Mouse (Mus musculus) yolk sac, embryonic 10.5 days (tissue): ENCODE results near the gene Vsig10l.

ENCODE experiments used
- DNase-seq: peaks from one replicate; pipeline ENCODE4 v3.0.0-alpha.2; 2017; ENCODE audit warnings: low spot score

Vsig10l gene

GRCm38 (mm10) chr7:43454371-43454770 lies 8.6 kb upstream of the Vsig10l start:
- DNase-seq, result peak; percentile 71

- DNase-seq, result no peak
Measured at GRCm38 (mm10) chr7:43463976-43464375, 1.0 kb downstream of the Vsig10l start.

- no peak for DNase-seq
Measured at GRCm38 (mm10) chr7:43464864-43465343, 2.0 kb downstream of the Vsig10l start.

GRCm38 (mm10) chr7:43465344-43466098 lies 2.6 kb downstream of the Vsig10l start:
- DNase-seq, result peak; percentile 91

GRCm38 (mm10) chr7:43466099-43466694 lies 3.2 kb downstream of the Vsig10l start:
- DNase-seq, result peak; percentile 73

- DNase-seq, result no peak
Measured at GRCm38 (mm10) chr7:43470373-43470772, 7.4 kb downstream of the Vsig10l start.

GRCm38 (mm10) chr7:43475706-43476105 lies 12.8 kb downstream of the Vsig10l start:
- DNase-seq, result no peak

- DNase-seq, result no peak
Measured at GRCm38 (mm10) chr7:43476376-43476775, 13.4 kb downstream of the Vsig10l start.

- no peak for DNase-seq
Measured at GRCm38 (mm10) chr7:43481191-43481590, 18.2 kb downstream of the Vsig10l start.

- no peak for DNase-seq
Measured at GRCm38 (mm10) chr7:43482090-43482716, 19.3 kb downstream of the Vsig10l start.

- DNase-seq, result peak; percentile 22
Measured at GRCm38 (mm10) chr7:43483236-43483635, 20.3 kb downstream of the Vsig10l start.

- no peak for DNase-seq
Measured at GRCm38 (mm10) chr7:43488646-43489045, 25.7 kb downstream of the Vsig10l start.

GRCm38 (mm10) chr7:43489631-43490125 lies 26.7 kb downstream of the Vsig10l start, which contains the start of gene Iglon5:
Iglon5 (minus strand) TSS chr7:43490075.
- no peak for DNase-seq

GRCm38 (mm10) chr7:43490182-43490584 lies 27.2 kb downstream of the Vsig10l start:
- DNase-seq, result peak; percentile 39

GRCm38 (mm10) chr7:43490861-43491260 lies 27.9 kb downstream of the Vsig10l start:
- no peak for DNase-seq

GRCm38 (mm10) chr7:43495343-43496021 lies 32.5 kb downstream of the Vsig10l start:
- DNase-seq, result no peak

GRCm38 (mm10) chr7:43511707-43512478 lies 48.9 kb downstream of the Vsig10l start:
- DNase-seq, result no peak

GRCm38 (mm10) chr7:43512519-43512918 lies 49.6 kb downstream of the Vsig10l start:
- no peak for DNase-seq

- no peak for DNase-seq
Measured at GRCm38 (mm10) chr7:43515076-43515475, 52.1 kb downstream of the Vsig10l start.

- DNase-seq, result no peak
Measured at GRCm38 (mm10) chr7:43518341-43518740, 55.4 kb downstream of the Vsig10l start.
